Mouse (Mus musculus): ENCODE measurements around the gene Gm4707.

- TF ChIP-seq CTCF (IDR thresholded peaks at IDR 0.05; ENCODE audit: low read depth, low read length) (no peak), POLR2A (IDR thresholded peaks at IDR 0.05; ENCODE audit: extremely low read depth, insufficient read depth, low read length) (no peak)
These were observed 14.4 kb upstream of the Gm4707 start for GRCm38 (mm10) chr17:71474128-71474527.
